Mouse (Mus musculus): ENCODE data around the gene Mapk11.

Mapk11 gene

GRCm38 (mm10) chr15:89140048-89140658 is 9.3 kb downstream of the Mapk11 start:
- DNase-seq = peak; percentile 79 to 81

- no peak for DNase-seq
Measured at GRCm38 (mm10) chr15:89138531-89138930, 10.9 kb downstream of the Mapk11 start.

- DNase-seq = peak; percentile 54 to 55
Measured at GRCm38 (mm10) chr15:89138046-89138405, 11.4 kb downstream of the Mapk11 start.

- DNase-seq = peak in 1 of 2 experiments; percentile 41
Measured at GRCm38 (mm10) chr15:89137378-89138045, 11.9 kb downstream of the Mapk11 start.

- no peak for DNase-seq
Measured at GRCm38 (mm10) chr15:89136461-89137155, 12.8 kb downstream of the Mapk11 start.

GRCm38 (mm10) chr15:89131316-89131715 is 18.1 kb downstream of the Mapk11 start:
- no peak for DNase-seq

- no peak for DNase-seq
Measured at GRCm38 (mm10) chr15:89130245-89130644, 19.2 kb downstream of the Mapk11 start.

- DNase-seq = peak; percentile 95 to 96
Measured at GRCm38 (mm10) chr15:89128382-89129350, 20.8 kb downstream of the Mapk11 start, which contains the start of gene Hdac10. Gene Hdac10 (minus strand): TSS chr15:89128700.

GRCm38 (mm10) chr15:89127364-89127940 is 22.0 kb downstream of the Mapk11 start:
- no peak for DNase-seq

- DNase-seq = no peak
Measured at GRCm38 (mm10) chr15:89126622-89127021, 22.8 kb downstream of the Mapk11 start.

GRCm38 (mm10) chr15:89125351-89125750 is 24.1 kb downstream of the Mapk11 start:
- no peak for DNase-seq

GRCm38 (mm10) chr15:89124312-89124711 is 25.1 kb downstream of the Mapk11 start:
- DNase-seq = no peak

- peak in 1 of 2 experiments; percentile 60 for DNase-seq
Measured at GRCm38 (mm10) chr15:89123595-89123994, 25.8 kb downstream of the Mapk11 start.

GRCm38 (mm10) chr15:89122649-89123366 is 26.6 kb downstream of the Mapk11 start, which contains the start of gene Tubgcp6:
Gene Tubgcp6 (minus strand): TSS chr15:89123112.
- DNase-seq = peak; percentile 94 to 98

- DNase-seq = no peak
Measured at GRCm38 (mm10) chr15:89118007-89118406, 31.4 kb downstream of the Mapk11 start.

GRCm38 (mm10) chr15:89110147-89110546 is 39.3 kb downstream of the Mapk11 start:
- DNase-seq = peak; percentile 74 to 81

- DNase-seq = no peak
Measured at GRCm38 (mm10) chr15:89106976-89107375, 42.5 kb downstream of the Mapk11 start.

GRCm38 (mm10) chr15:89106073-89106472 is 43.4 kb downstream of the Mapk11 start:
- DNase-seq = peak; percentile 82 to 89

GRCm38 (mm10) chr15:89104425-89104824 is 45.0 kb downstream of the Mapk11 start:
- peak; percentile 95 to 96 for DNase-seq

GRCm38 (mm10) chr15:89103921-89104320 is 45.5 kb downstream of the Mapk11 start:
- peak; percentile 76 to 79 for DNase-seq

GRCm38 (mm10) chr15:89102646-89103045 is 46.8 kb downstream of the Mapk11 start:
- DNase-seq = no peak

Measured in cerebellum, adult 18-20 months (tissue).